Mouse (Mus musculus) midbrain, embryonic 15.5 days (tissue): ENCODE data around the gene Ak9. TPM values are rescaled to one million over a fixed set of nuclear protein-coding genes. Genes with fewer than 3 reads are reported as not detected.

Experiments
- ATAC-seq: fragments of 200-750 bp; cut with Nextera tagmentation; replicated peaks from 2 replicates; pipeline ENCODE4 v1.8.0; 2017; ENCODE audit warnings: moderate TSS enrichment
- H3K27ac ChIP-seq: fragments of 300-500 bp; sonication (generic); 2 replicates; pipeline ENCODE4 v1.5.1; 2015; ENCODE audit warnings: mild to moderate bottlenecking, inconsistent platforms
- H3K27me3 ChIP-seq: fragments of 300-500 bp; sonication (generic); replicated peaks from 2 replicates; pipeline ENCODE4 v1.6.1; 2015; ENCODE audit warnings: inconsistent platforms
- H3K36me3 ChIP-seq: fragments of 300-500 bp; sonication (generic); replicated peaks from 2 replicates; pipeline ENCODE4 v1.6.1; 2015; ENCODE audit warnings: inconsistent platforms
- H3K4me1 ChIP-seq: fragments of 300-500 bp; sonication (generic); 2 replicates; pipeline ENCODE4 v1.6.1; 2015; ENCODE audit warnings: inconsistent platforms
- H3K4me2 ChIP-seq: fragments of 300-500 bp; sonication (generic); 2 replicates; pipeline ENCODE4 v1.6.1; 2015; ENCODE audit warnings: inconsistent platforms, mild to moderate bottlenecking, moderate library complexity
- H3K4me3 ChIP-seq: fragments of 300-500 bp; sonication (generic); 2 replicates; pipeline ENCODE4 v1.5.1; 2015; ENCODE audit warnings: mild to moderate bottlenecking, inconsistent platforms
- H3K9ac ChIP-seq: fragments of 300-500 bp; sonication (generic); 2 replicates; pipeline ENCODE4 v1.6.1; 2015; ENCODE audit warnings: mild to moderate bottlenecking, inconsistent platforms
- H3K9me3 ChIP-seq: fragments of 300-500 bp; sonication (generic); 2 replicates; pipeline ENCODE4 v1.6.1; 2016; ENCODE audit warnings: inconsistent platforms
- WGBS: fragments of 180-500 bp; shearing (Covaris S2); methylation state at CpG from one replicate; pipeline ENCODE4 v1.1.7; 2015; ENCODE audit warnings: mixed read lengths; 5-methylcytosine and 5-hydroxymethylcytosine counted together
- polyA plus RNA-seq: library from polyadenylated mRNA; unstranded; fragments of >200 nt; fragmentation: Nextera tagmentation; extraction: Ambion mirVana; gene quantifications from 2 replicates; pipeline ENCODE4 v1.2.1, GENCODE M21; 2015

The Ak9 gene
- polyA plus RNA-seq = 0.22 and 0.30 TPM in 2 replicates

DNA sequence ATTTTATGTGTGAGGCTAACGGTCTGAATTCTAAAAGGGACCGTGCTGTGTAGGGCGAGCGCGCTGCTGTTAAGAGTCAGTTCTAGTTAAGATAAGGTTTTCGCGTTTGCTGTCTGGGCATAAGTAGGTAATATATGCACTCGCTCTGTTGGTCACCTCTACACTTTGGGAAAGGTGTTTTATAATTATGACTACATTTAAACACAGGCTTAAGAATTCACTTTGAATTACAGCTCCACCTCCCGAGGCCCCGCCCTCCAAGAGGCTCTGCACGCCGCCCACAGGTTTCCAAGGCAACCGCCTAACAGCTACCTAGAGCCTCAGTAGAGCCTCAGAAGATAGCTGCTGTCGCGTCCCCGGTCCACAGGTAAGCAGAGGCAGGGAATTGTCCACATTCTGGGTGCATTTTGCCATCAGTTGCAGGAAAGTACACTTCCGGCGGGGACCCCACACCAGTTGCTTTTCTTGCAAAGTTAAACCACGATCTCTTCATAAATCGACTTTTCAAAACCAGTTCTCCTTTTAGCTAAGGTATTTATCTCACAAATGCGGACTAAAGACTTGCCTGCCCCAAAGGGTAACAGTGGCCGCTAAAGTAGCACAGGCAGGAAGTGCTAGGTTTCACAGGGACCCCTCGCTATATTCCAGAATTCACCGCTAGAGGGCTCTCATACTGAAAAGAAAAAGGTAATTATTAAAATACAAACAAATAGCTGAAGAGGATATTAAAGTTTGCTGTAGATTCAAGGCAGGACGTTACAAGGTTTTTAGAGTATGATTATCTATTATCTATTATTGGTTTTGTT, at the start of gene Ak9:
TSS of gene Ak9 (plus strand) at position 342 of the 806 bp plus-strand sequence.
- peak; percentile 90 for ATAC-seq
- Histone ChIP-seq H3K9ac (peak within 1 kb of the TSS; percentile 84), H3K27me3 (no peaks in the 10 kb centered on the region), H3K36me3 (no peaks in the 10 kb centered on the region), H3K4me1 (peaks cover 12% of the 10 kb centered on the region), H3K4me3 (peak within 1 kb of the TSS; percentile 79), H3K27ac (peak within 1 kb of the TSS; percentile 74), H3K4me2 (peak within 1 kb of the TSS; percentile 95), H3K9me3 (no peaks in the 10 kb centered on the region)
- WGBS = under 1% methylated on average over 25 of the region's 25 CpGs

DNA sequence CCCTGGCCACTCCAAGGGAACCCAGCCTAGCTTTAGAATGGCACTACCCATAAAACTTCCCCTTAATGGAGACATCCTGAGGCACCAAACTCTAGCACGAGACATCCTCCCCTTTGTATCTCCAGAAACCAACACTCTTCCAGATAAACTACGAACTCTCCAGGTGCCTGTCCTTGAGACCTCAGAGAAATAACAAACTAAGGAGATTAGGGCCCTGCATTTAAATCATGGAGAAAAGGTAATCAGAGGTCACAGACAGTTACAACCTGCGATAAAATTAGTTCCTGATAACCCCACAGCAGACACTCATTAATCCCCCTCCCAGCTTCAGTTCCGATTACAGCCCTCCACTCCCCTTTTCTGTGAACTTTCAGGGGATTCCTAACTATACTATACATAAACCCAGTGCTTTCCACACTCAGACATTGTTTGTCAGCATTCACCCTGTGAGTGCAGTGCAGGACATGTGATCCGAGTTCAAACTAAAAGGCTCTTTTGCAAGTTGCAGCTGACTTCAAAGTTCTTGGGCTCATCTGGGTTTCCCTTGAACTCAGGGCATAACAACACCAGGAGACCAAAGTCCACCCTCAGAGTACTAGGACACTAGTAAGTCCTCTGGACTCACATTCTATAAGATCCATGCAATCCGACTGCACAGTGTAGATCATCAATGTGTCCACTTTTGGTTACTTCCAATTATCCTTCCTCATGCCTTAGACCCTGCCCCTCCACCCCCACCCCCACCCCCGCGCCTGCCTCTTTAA, 43.4 kb upstream of the Ak9 start:
- Histone ChIP-seq H3K4me3 (no peak overlapping the region), H3K4me1 (no peaks in the 10 kb centered on the region), H3K9me3 (no peaks in the 10 kb centered on the region), H3K36me3 (peaks cover 7% of the 10 kb centered on the region), H3K9ac (no peak overlapping the region), H3K4me2 (no peak overlapping the region), H3K27me3 (no peaks in the 10 kb centered on the region), H3K27ac (no peak overlapping the region)
- ATAC-seq = no peak
- 50% methylated on average over 8 of the region's 8 CpGs for WGBS

DNA sequence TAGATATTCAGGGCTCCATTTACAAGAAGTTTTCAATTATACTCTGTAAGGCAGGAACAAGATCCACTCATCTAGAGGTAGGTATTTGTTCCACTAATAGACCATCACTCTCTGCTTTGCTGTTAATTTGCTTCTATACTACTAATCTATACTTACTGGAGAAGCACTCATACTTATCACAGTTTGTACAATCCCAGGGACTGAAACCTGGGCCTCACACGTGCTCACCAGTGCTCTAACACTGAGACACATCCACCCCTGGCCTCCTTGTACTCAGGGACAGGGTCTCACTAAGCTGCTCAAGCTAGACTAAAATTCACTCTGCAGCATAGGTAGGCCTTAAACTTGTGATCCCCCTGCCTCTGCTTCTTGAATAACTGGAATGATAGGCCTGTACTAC, 42.6 kb upstream of the Ak9 start:
- Histone ChIP-seq H3K4me2 (no peak overlapping the region), H3K36me3 (peaks cover 7% of the 10 kb centered on the region), H3K9me3 (no peaks in the 10 kb centered on the region), H3K9ac (no peak overlapping the region), H3K4me3 (no peak overlapping the region), H3K27me3 (no peaks in the 10 kb centered on the region), H3K27ac (no peak overlapping the region), H3K4me1 (no peaks in the 10 kb centered on the region)
- ATAC-seq = no peak
- 54% methylated on average over 1 of the region's 1 CpGs for WGBS

DNA sequence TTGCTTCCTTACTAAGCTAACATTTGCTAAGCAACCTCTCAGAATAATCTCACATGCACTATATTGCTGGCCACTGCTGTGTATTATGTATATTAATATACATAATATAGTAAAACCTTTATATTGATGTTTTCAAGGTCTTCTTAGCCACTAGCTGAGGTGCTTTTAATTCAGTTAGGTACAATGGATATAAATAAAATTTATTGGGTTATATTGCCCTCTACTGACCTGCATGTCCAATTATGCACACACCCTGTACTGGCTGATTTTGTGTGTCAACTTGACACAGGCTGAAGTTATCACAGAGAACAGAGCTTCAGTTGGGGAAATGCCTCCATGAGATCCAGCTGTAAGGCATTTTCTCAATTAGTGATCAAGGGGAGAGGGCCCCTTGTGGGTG, 41.9 kb upstream of the Ak9 start:
- Histone ChIP-seq H3K9me3 (no peaks in the 10 kb centered on the region), H3K4me2 (no peak overlapping the region), H3K9ac (no peak overlapping the region), H3K4me3 (no peak overlapping the region), H3K4me1 (no peaks in the 10 kb centered on the region), H3K27me3 (no peaks in the 10 kb centered on the region), H3K36me3 (peaks cover 7% of the 10 kb centered on the region), H3K27ac (no peak overlapping the region)
- ATAC-seq = no peak; the same call in 1 of the 2 replicates

DNA sequence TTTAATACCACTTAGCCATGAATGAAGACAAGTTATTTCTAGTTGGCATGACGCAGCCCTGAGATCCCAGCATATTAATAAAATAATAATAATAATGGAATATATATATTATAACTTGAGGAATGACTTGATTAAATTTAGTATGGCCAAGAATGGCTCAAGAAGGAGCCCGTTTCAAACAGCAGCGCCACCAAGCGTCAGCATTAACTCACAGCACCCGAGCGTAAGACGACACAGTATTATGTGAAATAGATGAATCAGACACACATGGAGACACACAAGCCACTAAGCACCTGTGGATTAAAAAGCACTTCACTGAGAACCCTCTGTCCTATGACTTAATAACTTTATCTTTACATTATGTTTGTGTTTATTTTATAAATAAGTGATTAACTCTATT, 31.9 kb upstream of the Ak9 start:
- H3K27me3 ChIP-seq = no peaks in the 10 kb centered on the region

DNA sequence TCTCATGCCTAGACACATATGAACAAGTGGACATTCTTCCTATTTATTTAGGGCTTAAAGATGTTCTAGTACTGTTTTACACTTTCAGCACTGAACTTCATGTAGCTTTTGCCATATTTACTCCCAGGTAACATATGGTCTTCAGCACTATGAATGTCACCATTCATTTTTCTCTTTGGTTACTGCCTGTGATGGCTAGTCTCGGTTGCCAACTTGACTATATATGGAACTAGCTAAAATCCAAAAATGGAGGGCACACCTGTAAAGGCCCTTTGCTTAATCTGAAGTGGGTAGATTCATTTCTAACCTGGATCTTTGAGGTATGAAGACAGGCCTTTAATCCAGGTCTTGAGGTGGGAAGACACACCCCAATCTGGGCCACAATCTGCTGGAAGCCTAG, 28.9 kb upstream of the Ak9 start:
- H3K36me3 ChIP-seq = no peaks in the 10 kb centered on the region
- H3K27me3 ChIP-seq = no peaks in the 10 kb centered on the region
- H3K4me3 ChIP-seq = no peak overlapping the region
- H3K9ac ChIP-seq = no peak overlapping the region
- H3K4me2 ChIP-seq = no peak overlapping the region
- H3K9me3 ChIP-seq = no peaks in the 10 kb centered on the region
- 90% methylated on average over 1 of the region's 1 CpGs for WGBS
- ATAC-seq = no peak
- no peaks in the 10 kb centered on the region for H3K4me1 ChIP-seq
- no peak overlapping the region for H3K27ac ChIP-seq

More for the DNA sequence above, 31.9 kb upstream of the Ak9 start:
- Histone ChIP-seq H3K9me3 (no peaks in the 10 kb centered on the region), H3K4me1 (no peaks in the 10 kb centered on the region), H3K4me3 (no peak overlapping the region), H3K36me3 (no peaks in the 10 kb centered on the region), H3K4me2 (no peak overlapping the region), H3K9ac (no peak overlapping the region), H3K27ac (no peak overlapping the region)
- ATAC-seq = no peak
- WGBS = 49% methylated on average over 7 of the region's 7 CpGs

DNA sequence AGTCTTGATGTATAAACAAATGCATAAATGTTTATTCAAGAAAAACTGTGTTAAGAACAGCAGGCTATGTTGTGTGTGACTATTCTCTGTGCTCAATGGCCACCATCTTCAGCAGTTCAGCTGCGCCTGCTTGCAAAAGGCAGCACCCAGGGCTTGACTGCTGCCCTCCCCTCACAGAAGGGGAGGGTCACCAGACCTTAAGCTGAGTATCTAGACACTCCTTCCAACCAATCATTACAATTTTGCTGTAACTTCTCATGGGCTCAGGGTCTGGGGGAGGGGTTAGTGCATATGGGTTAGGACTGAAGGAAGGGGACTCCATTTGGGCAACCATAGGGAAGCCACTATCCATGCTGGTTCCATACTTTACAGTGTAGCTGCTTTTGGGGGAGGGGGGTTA, 25.0 kb upstream of the Ak9 start:
- H3K4me1 ChIP-seq = no peaks in the 10 kb centered on the region
- no peak for ATAC-seq
- H3K36me3 ChIP-seq = no peaks in the 10 kb centered on the region
- no peak overlapping the region for H3K4me2 ChIP-seq
- no peaks in the 10 kb centered on the region for H3K9me3 ChIP-seq
- no peak overlapping the region for H3K9ac ChIP-seq
- 95% methylated on average over 1 of the region's 1 CpGs for WGBS
- no peak overlapping the region for H3K4me3 ChIP-seq
- no peaks in the 10 kb centered on the region for H3K27me3 ChIP-seq
- no peak overlapping the region for H3K27ac ChIP-seq

DNA sequence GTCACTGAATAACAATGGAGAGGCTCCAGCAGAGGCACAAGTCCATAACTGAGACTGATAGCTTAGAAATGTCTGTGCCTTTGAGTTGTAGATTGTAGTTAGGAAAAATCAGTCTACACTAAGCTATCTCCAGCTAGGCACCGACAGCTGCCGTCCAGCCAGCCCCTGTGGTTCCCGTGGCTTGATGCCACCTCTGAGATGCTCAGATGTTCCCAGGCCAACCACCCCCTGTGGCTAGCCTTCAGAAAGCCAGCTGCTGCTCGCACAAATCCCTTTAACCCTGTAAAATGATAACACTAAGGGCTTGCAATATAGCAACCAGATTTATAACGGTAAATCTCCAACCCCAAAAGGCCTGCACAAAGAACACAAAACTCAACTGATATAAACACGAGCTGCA, 23.6 kb upstream of the Ak9 start:
- 43% methylated on average over 6 of the region's 6 CpGs for WGBS
- no peaks in the 10 kb centered on the region for H3K36me3 ChIP-seq
- no peak for ATAC-seq
- no peaks in the 10 kb centered on the region for H3K27me3 ChIP-seq
- H3K4me2 ChIP-seq = no peak overlapping the region
- no peak overlapping the region for H3K9ac ChIP-seq
- no peaks in the 10 kb centered on the region for H3K9me3 ChIP-seq
- H3K4me3 ChIP-seq = no peak overlapping the region
- no peaks in the 10 kb centered on the region for H3K4me1 ChIP-seq
- no peak overlapping the region for H3K27ac ChIP-seq

DNA sequence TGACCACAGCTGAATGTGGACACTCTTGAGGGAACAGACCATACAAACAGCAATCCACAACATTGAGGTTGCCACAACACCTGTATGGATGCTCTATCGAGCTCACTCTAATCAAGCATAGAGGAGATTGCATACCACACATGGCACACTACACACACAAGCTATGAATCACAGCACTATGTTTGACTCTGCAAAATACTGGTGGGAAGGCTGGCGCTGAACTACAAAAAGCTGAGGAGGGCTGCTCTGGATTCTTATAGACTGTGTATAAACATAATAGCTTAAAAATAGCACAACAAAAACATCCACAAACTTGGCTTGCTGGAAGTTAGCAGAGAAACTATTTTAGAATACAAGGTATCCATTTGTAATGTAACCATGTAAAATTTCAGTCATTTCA, 23.0 kb upstream of the Ak9 start:
- ATAC-seq = no peak
- Histone ChIP-seq H3K9ac (no peak overlapping the region), H3K4me2 (no peak overlapping the region), H3K4me1 (no peaks in the 10 kb centered on the region), H3K4me3 (no peak overlapping the region), H3K27me3 (no peaks in the 10 kb centered on the region), H3K36me3 (no peaks in the 10 kb centered on the region), H3K27ac (no peak overlapping the region), H3K9me3 (no peaks in the 10 kb centered on the region)
- 87% methylated on average over 2 of the region's 2 CpGs for WGBS

DNA sequence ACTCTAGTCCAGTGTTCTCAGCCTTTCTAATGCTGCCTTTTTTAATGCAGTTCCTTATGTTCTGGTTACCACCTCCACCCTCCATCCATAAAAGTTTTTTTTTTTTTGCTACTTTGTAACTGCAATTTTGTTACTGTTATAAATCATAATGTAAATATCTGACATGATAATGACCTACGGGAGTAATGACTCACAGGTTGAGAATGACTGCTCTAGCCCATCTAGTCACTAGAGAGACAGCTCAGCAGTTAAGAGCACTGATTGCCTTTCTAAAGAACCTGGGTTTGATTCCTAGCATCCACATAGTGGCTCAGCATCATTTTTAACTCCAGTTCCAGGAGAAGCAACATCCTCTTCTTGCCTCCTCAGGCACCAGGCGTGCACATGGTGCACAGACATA, 21.7 kb upstream of the Ak9 start:
- Histone ChIP-seq H3K9ac (no peak overlapping the region), H3K36me3 (no peaks in the 10 kb centered on the region), H3K9me3 (no peaks in the 10 kb centered on the region), H3K4me3 (no peak overlapping the region), H3K4me2 (no peak overlapping the region), H3K27me3 (no peaks in the 10 kb centered on the region), H3K4me1 (no peaks in the 10 kb centered on the region), H3K27ac (no peak overlapping the region)
- no peak for ATAC-seq
- 90% methylated on average over 2 of the region's 2 CpGs for WGBS

DNA sequence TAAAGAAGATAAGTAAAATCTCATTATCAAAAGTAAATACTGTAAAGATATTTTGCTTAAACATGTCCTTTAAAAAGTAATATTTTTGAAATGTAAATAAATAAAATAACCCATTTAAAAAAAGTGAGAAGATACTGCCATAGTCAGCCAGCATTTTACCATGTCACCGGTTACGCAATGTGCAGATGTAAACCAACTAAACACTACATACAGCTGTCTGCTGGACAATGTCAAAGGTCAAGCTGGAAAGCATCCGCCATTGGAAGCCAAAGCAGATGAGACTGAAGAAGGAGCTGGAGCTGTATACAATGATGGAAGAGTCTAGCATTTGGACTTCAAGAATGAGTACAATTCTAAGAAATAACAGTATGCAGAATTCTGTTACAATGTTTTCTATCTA, 16.2 kb upstream of the Ak9 start:
- Histone ChIP-seq H3K27me3 (no peaks in the 10 kb centered on the region), H3K9me3 (no peaks in the 10 kb centered on the region), H3K9ac (no peak overlapping the region), H3K4me1 (peaks cover 4% of the 10 kb centered on the region), H3K4me3 (no peak overlapping the region), H3K27ac (no peak overlapping the region), H3K4me2 (no peak overlapping the region), H3K36me3 (no peaks in the 10 kb centered on the region)
- 93% methylated on average over 3 of the region's 3 CpGs for WGBS
- no peak for ATAC-seq

DNA sequence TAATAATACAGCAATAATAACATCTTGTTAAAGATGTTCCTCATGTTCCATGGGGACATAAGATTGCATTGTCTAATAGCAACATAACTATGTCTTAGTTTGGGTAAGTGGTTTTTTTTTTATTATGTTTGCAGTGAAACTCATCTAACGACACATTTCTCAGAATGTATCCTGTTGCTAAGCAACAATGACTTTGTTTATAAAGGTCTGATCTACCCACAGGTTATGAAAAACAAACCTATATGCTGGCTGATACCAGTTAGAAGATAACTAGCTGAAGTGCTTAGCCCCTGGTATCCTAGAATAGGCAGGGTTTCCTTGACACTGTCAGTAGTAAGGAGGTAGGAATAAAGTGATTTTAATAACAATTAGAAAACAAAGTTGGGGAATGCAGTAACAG, 15.7 kb upstream of the Ak9 start:
- no peaks in the 10 kb centered on the region for H3K9me3 ChIP-seq
- ATAC-seq = no peak
- no peak overlapping the region for H3K9ac ChIP-seq
- H3K4me3 ChIP-seq = no peak overlapping the region
- H3K4me2 ChIP-seq = no peak overlapping the region
- no peaks in the 10 kb centered on the region for H3K27me3 ChIP-seq
- H3K27ac ChIP-seq = no peak overlapping the region
- no peaks in the 10 kb centered on the region for H3K36me3 ChIP-seq
- H3K4me1 ChIP-seq = peaks cover 4% of the 10 kb centered on the region
- WGBS = 55% methylated on average over 1 of the region's 1 CpGs
